Comparison of ENCODE assay signal across 9 mouse cellular contexts in the genomic region with DNA sequence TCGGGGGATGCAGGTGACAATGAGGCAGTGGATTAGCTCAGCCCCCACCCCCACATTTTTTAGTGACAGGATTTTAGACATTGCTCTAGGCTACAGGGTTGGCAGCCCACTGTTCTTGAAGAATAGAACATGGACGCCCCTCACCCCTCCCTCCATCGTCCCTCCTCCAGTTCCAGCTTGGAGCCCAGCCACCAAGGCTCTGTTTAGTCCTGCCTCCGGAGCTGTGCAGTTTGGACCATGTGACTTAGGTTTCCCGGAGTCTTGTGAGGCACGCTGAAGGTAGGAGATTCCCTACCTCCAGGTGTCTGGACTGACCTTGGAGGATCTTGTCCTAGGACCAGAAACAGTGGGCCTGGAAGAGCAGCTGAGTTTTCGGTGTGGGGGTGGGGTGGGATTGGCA.
DNase-seq lines count a peak whose midpoint lies in the region; ATAC-seq and TF ChIP-seq lines count a peak whose summit lies in the region.
"Had no signal": no experiment of that assay in that cellular context is flagged by ENCODE, and none has a peak within 500 bp of the region (broad histone marks: within the 10 kb centered on the region; RNA-seq: fewer than 3 reads in every experiment).

No protein-coding gene starts in this region.

- peaks cover 11% of the 10 kb centered on the region for H3K4me1 ChIP-seq in forebrain, embryonic 13.5 days
- H3K4me1 ChIP-seq in forebrain, embryonic 15.5 days: peaks cover 9% of the 10 kb centered on the region; the same call in 1 of the 2 replicates
- H3K4me1 ChIP-seq in kidney, postnatal 0 days (replicated peaks; ENCODE audit: insufficient read depth, low read length): no peaks in the 10 kb centered on the region
- H3K4me1 ChIP-seq in kidney, embryonic 16.5 days (ENCODE audit: insufficient read depth, low read length): peaks cover 4% of the 10 kb centered on the region; the same call in 1 of the 2 replicates
- no peaks in the 10 kb centered on the region for H3K4me1 ChIP-seq in ES-Bruce4 (ENCODE audit: control insufficient read depth, insufficient read depth, low read length)
- H3K4me1 ChIP-seq in limb, embryonic 13.5 days: peaks cover 33% of the 10 kb centered on the region

- no peaks in the 10 kb centered on the region for H3K36me3 ChIP-seq in forebrain, embryonic 13.5 days (ENCODE audit: poor library complexity, severe bottlenecking)
- no peaks in the 10 kb centered on the region for H3K36me3 ChIP-seq in forebrain, embryonic 15.5 days
- H3K36me3 ChIP-seq in kidney, postnatal 0 days (ENCODE audit: insufficient read depth, low read length): no peaks in the 10 kb centered on the region
- no peaks in the 10 kb centered on the region for H3K36me3 ChIP-seq in kidney, embryonic 16.5 days (ENCODE audit: insufficient read depth, low read length)
- H3K36me3 ChIP-seq in ES-Bruce4 (ENCODE audit: control insufficient read depth, insufficient read depth, low read length, poor library complexity, severe bottlenecking): no peaks in the 10 kb centered on the region
- H3K36me3 ChIP-seq in limb, embryonic 13.5 days: peaks cover 6% of the 10 kb centered on the region; the same call in 1 of the 2 replicates
- H3K36me3 ChIP-seq: neural tube, embryonic 12.5 days had no signal

- peaks cover 70% of the 10 kb centered on the region for H3K27me3 ChIP-seq in forebrain, embryonic 13.5 days
- H3K27me3 ChIP-seq in forebrain, embryonic 15.5 days: peaks cover 24% of the 10 kb centered on the region; the same call in 1 of the 2 replicates
- no peaks in the 10 kb centered on the region for H3K27me3 ChIP-seq in kidney, postnatal 0 days (ENCODE audit: insufficient read depth, low read length)
- H3K27me3 ChIP-seq in kidney, embryonic 16.5 days (ENCODE audit: insufficient read depth, low read length): no peaks in the 10 kb centered on the region
- no peaks in the 10 kb centered on the region for H3K27me3 ChIP-seq in ES-Bruce4 (ENCODE audit: control insufficient read depth, insufficient read depth, low read length, poor library complexity, severe bottlenecking)
- peaks cover 6% of the 10 kb centered on the region; the same call in 1 of the 2 replicates for H3K27me3 ChIP-seq in limb, embryonic 13.5 days

- DNase-seq in kidney, postnatal 0 days (ENCODE audit: low spot score): no peak
- no peak for DNase-seq in embryo, embryonic 11 days
- no peak for DNase-seq in cerebellum, adult 18-20 months

- ATAC-seq in forebrain, embryonic 13.5 days: peak; percentile 31; the same call in 1 of the 2 replicates
- ATAC-seq in forebrain, embryonic 15.5 days (replicated peaks): no peak
- no peak for ATAC-seq in kidney, postnatal 0 days (replicated peaks; ENCODE audit: low FRiP score, low read depth)
- ATAC-seq in kidney, embryonic 16.5 days (ENCODE audit: low FRiP score, low TSS enrichment): no peak
- ATAC-seq in limb, embryonic 13.5 days (ENCODE audit: low FRiP score, low read depth): peak; percentile 68

- H3K9ac ChIP-seq in forebrain, embryonic 13.5 days: no peak overlapping the region
- no peak overlapping the region for H3K9ac ChIP-seq in forebrain, embryonic 15.5 days (replicated peaks)
- no peak overlapping the region for H3K9ac ChIP-seq in kidney, postnatal 0 days (ENCODE audit: low read depth, low read length)
- no peak overlapping the region for H3K9ac ChIP-seq in kidney, embryonic 16.5 days (replicated peaks; ENCODE audit: low read length)
- no peak overlapping the region for H3K9ac ChIP-seq in ES-Bruce4 (ENCODE audit: low read depth, poor library complexity, severe bottlenecking)
- no peak overlapping the region for H3K9ac ChIP-seq in limb, embryonic 13.5 days
- H3K9ac ChIP-seq: neural tube, embryonic 12.5 days had no signal

- peak overlapping the region; percentile 20 for H3K4me2 ChIP-seq in forebrain, embryonic 13.5 days
- no peak overlapping the region for H3K4me2 ChIP-seq in forebrain, embryonic 15.5 days (replicated peaks)
- peak overlapping the region; percentile 14; the same call in 1 of the 2 replicates for H3K4me2 ChIP-seq in kidney, postnatal 0 days (ENCODE audit: low read length)
- no peak overlapping the region for H3K4me2 ChIP-seq in kidney, embryonic 16.5 days (replicated peaks; ENCODE audit: low read depth, low read length)
- H3K4me2 ChIP-seq in limb, embryonic 13.5 days (replicated peaks): peak overlapping the region; percentile 51
- H3K4me2 ChIP-seq: neural tube, embryonic 12.5 days had no signal

- 20% methylated on average over 7 of the region's 7 CpGs for WGBS in forebrain, embryonic 13.5 days
- 21% methylated on average over 7 of the region's 7 CpGs for WGBS in forebrain, embryonic 15.5 days
- 35% methylated on average over 7 of the region's 7 CpGs for whole genome bisulfite sequencing in kidney, postnatal 0 days
- 30% methylated on average over 7 of the region's 7 CpGs for WGBS in kidney, embryonic 16.5 days
- WGBS in limb, embryonic 13.5 days: 23% methylated on average over 7 of the region's 7 CpGs

- no peak for TF ChIP-seq CTCF in kidney, postnatal 0 days (IDR thresholded peaks at IDR 0.05; ENCODE audit: low read depth)
- no peak for TF ChIP-seq CTCF in ES-Bruce4 (IDR thresholded peaks at IDR 0.05; ENCODE audit: low read depth, low read length)

- H3K4me3 ChIP-seq in forebrain, embryonic 13.5 days: no peak overlapping the region
- no peak overlapping the region for H3K4me3 ChIP-seq in forebrain, embryonic 15.5 days
- H3K4me3 ChIP-seq in kidney, postnatal 0 days (replicated peaks; ENCODE audit: low read depth, low read length): no peak overlapping the region
- no peak overlapping the region for H3K4me3 ChIP-seq in kidney, embryonic 16.5 days (ENCODE audit: low read length)
- no peak overlapping the region for H3K4me3 ChIP-seq in ES-Bruce4 (ENCODE audit: low read depth, low read length)
- peak overlapping the region; percentile 12 for H3K4me3 ChIP-seq in limb, embryonic 13.5 days
- H3K4me3 ChIP-seq: neural tube, embryonic 12.5 days had no signal

- H3K27ac ChIP-seq in forebrain, embryonic 13.5 days: no peak overlapping the region
- no peak overlapping the region for H3K27ac ChIP-seq in forebrain, embryonic 15.5 days (replicated peaks)
- H3K27ac ChIP-seq in kidney, postnatal 0 days: no peak overlapping the region
- H3K27ac ChIP-seq in kidney, embryonic 16.5 days (ENCODE audit: low read length): no peak overlapping the region
- H3K27ac ChIP-seq in ES-Bruce4 (ENCODE audit: insufficient read depth, low read length): no peak overlapping the region
- H3K27ac ChIP-seq in limb, embryonic 13.5 days: no peak overlapping the region
- H3K27ac ChIP-seq: neural tube, embryonic 12.5 days had no signal

- H3K9me3 ChIP-seq in forebrain, embryonic 13.5 days (replicated peaks): no peaks in the 10 kb centered on the region
- H3K9me3 ChIP-seq in forebrain, embryonic 15.5 days: no peaks in the 10 kb centered on the region
- no peaks in the 10 kb centered on the region for H3K9me3 ChIP-seq in kidney, postnatal 0 days (replicated peaks; ENCODE audit: low read length)
- H3K9me3 ChIP-seq in kidney, embryonic 16.5 days (ENCODE audit: low read length): no peaks in the 10 kb centered on the region
- H3K9me3 ChIP-seq in ES-Bruce4 (replicated peaks; ENCODE audit: control insufficient read depth, insufficient read depth, low read length, poor library complexity, severe bottlenecking): no peaks in the 10 kb centered on the region
- H3K9me3 ChIP-seq in limb, embryonic 13.5 days: no peaks in the 10 kb centered on the region
- H3K9me3 ChIP-seq: neural tube, embryonic 12.5 days had no signal

- TF ChIP-seq POLR2A in ES-Bruce4 (IDR thresholded peaks at IDR 0.05; ENCODE audit: insufficient read depth, low read length): no peak

- 0 out of 2 replicates have a peak, but pooled peaks have one; percentile 6 for TF ChIP-seq EP300 in ES-Bruce4 (IDR thresholded peaks at IDR 0.05; ENCODE audit: insufficient read depth, low read depth, low read length)

Comparison
In these comparisons a context has a peak if more than half of its experiments do, and no peak if none do; other contexts are left out.
1. ATAC-seq: peak in forebrain, embryonic 13.5 days (single experiment) and limb, embryonic 13.5 days (single experiment); none in forebrain, embryonic 15.5 days (single experiment), kidney, postnatal 0 days (single experiment) and kidney, embryonic 16.5 days (single experiment).
2. H3K4me2 ChIP-seq: peak in forebrain, embryonic 13.5 days (single experiment), kidney, postnatal 0 days (single experiment) and limb, embryonic 13.5 days (single experiment); none in forebrain, embryonic 15.5 days (single experiment) and kidney, embryonic 16.5 days (single experiment).